Mouse (Mus musculus) heart, embryonic 16.5 days (tissue): ENCODE results near the gene Rgl2. TPM values are rescaled to one million over a fixed set of nuclear protein-coding genes. Genes with fewer than 3 reads are reported as not detected.
A peak's percentile ranks its signal among the peaks of the same experiment; 100 is the strongest.

Experiments
- ATAC-seq: fragments of 200-750 bp; cut with Nextera tagmentation; replicated peaks from 2 replicates; pipeline ENCODE4 v1.8.0; 2017; ENCODE audit warnings: moderate number of reproducible peaks; ENCODE audit not compliant: insufficient read depth, low FRiP score; ENCODE audit errors: extremely low read depth
- H3K27ac ChIP-seq: fragments of 300-500 bp; sonication (generic); 2 replicates; pipeline ENCODE4 v1.5.1; 2014; ENCODE audit warnings: mild to moderate bottlenecking, low read length, control low read depth, moderate library complexity
- H3K27me3 ChIP-seq: fragments of 300-500 bp; sonication (generic); 2 replicates; pipeline ENCODE4 v1.6.1; 2014; ENCODE audit warnings: low read length, mixed read lengths; ENCODE audit not compliant: control insufficient read depth, insufficient read depth
- H3K36me3 ChIP-seq: fragments of 300-500 bp; sonication (generic); 2 replicates; pipeline ENCODE4 v1.6.1; 2014; ENCODE audit not compliant: control insufficient read depth, insufficient read depth
- H3K4me1 ChIP-seq: fragments of 300-500 bp; sonication (generic); 2 replicates; pipeline ENCODE4 v1.6.1; 2014; ENCODE audit warnings: low read length, mixed read lengths; ENCODE audit not compliant: control insufficient read depth, insufficient read depth
- H3K4me2 ChIP-seq: fragments of 300-500 bp; sonication (generic); 2 replicates; pipeline ENCODE4 v1.6.1; 2014; ENCODE audit warnings: low read depth, mild to moderate bottlenecking, control low read depth, low read length
- H3K4me3 ChIP-seq: fragments of 300-500 bp; sonication (generic); 2 replicates; pipeline ENCODE4 v1.5.1; 2014; ENCODE audit warnings: mild to moderate bottlenecking, control low read depth, low read length
- H3K9ac ChIP-seq: fragments of 300-500 bp; sonication (generic); 2 replicates; pipeline ENCODE4 v1.6.1; 2014; ENCODE audit warnings: low read length, control low read depth
- H3K9me3 ChIP-seq: fragments of 300-500 bp; sonication (generic); replicated peaks from 2 replicates; pipeline ENCODE4 v1.6.1; 2016; ENCODE audit warnings: low read length; ENCODE audit not compliant: control insufficient read depth
- WGBS: fragments of 180-500 bp; shearing (Covaris S2); extraction: QIAGEN DNeasy Blood & Tissue Kit; methylation state at CpG from one replicate; pipeline ENCODE4 v1.1.7; 2014; 5-methylcytosine and 5-hydroxymethylcytosine counted together
- polyA plus RNA-seq: library from polyadenylated mRNA; unstranded; fragments of >200 nt; fragmentation: Nextera tagmentation; extraction: Ambion mirVana; gene quantifications from 2 replicates; pipeline ENCODE4 v1.2.1, GENCODE M21; 2015

The Rgl2 gene
- polyA plus RNA-seq, 1 experiment from 2014 or later, result 40.8 TPM

GRCm38 (mm10) chr17:33956336-33956735 is 27.0 kb downstream of the Rgl2 start:
- peak overlapping the region; percentile 78 for H3K4me2 ChIP-seq
- no peaks in the 10 kb centered on the region for H3K27me3 ChIP-seq
- peaks cover 42% of the 10 kb centered on the region for H3K36me3 ChIP-seq
- no peaks in the 10 kb centered on the region for H3K9me3 ChIP-seq
- 7% methylated on average over 10 of the region's 10 CpGs for WGBS
- ATAC-seq, result no peak
- peaks cover 39% of the 10 kb centered on the region for H3K4me1 ChIP-seq
- H3K9ac ChIP-seq, result peak overlapping the region; percentile 89
- H3K4me3 ChIP-seq, result peak overlapping the region; percentile 99
- H3K27ac ChIP-seq, result peak overlapping the region; percentile 95

GRCm38 (mm10) chr17:33957493-33957892 is 28.1 kb downstream of the Rgl2 start:
- H3K9me3 ChIP-seq, result no peaks in the 10 kb centered on the region
- no peak overlapping the region for H3K9ac ChIP-seq
- H3K36me3 ChIP-seq, result peaks cover 37% of the 10 kb centered on the region
- no peak overlapping the region for H3K27ac ChIP-seq
- H3K4me2 ChIP-seq, result no peak overlapping the region
- H3K27me3 ChIP-seq, result no peaks in the 10 kb centered on the region
- H3K4me1 ChIP-seq, result peaks cover 28% of the 10 kb centered on the region
- 85% methylated on average over 6 of the region's 6 CpGs for WGBS
- no peak for ATAC-seq
- no peak overlapping the region for H3K4me3 ChIP-seq

GRCm38 (mm10) chr17:33958451-33958850 is 29.1 kb downstream of the Rgl2 start:
- WGBS, result 92% methylated on average over 11 of the region's 11 CpGs
- Histone ChIP-seq H3K9ac (no peak overlapping the region), H3K27me3 (no peaks in the 10 kb centered on the region), H3K36me3 (peaks cover 37% of the 10 kb centered on the region), H3K4me2 (no peak overlapping the region), H3K9me3 (no peaks in the 10 kb centered on the region), H3K27ac (no peak overlapping the region), H3K4me3 (no peak overlapping the region), H3K4me1 (peaks cover 19% of the 10 kb centered on the region)
- ATAC-seq, result no peak

GRCm38 (mm10) chr17:33959135-33959534 is 29.8 kb downstream of the Rgl2 start:
- peaks cover 30% of the 10 kb centered on the region for H3K36me3 ChIP-seq
- WGBS, result 91% methylated on average over 13 of the region's 13 CpGs
- no peaks in the 10 kb centered on the region for H3K9me3 ChIP-seq
- H3K4me3 ChIP-seq, result no peak overlapping the region
- H3K27me3 ChIP-seq, result no peaks in the 10 kb centered on the region
- no peak overlapping the region for H3K27ac ChIP-seq
- no peak for ATAC-seq
- H3K4me2 ChIP-seq, result no peak overlapping the region
- H3K4me1 ChIP-seq, result peaks cover 12% of the 10 kb centered on the region
- H3K9ac ChIP-seq, result no peak overlapping the region

- ATAC-seq, result no peak
- peaks cover 27% of the 10 kb centered on the region for H3K36me3 ChIP-seq
- H3K4me2 ChIP-seq, result no peak overlapping the region
- WGBS, result 89% methylated on average over 15 of the region's 15 CpGs
- no peak overlapping the region for H3K27ac ChIP-seq
- peaks cover 6% of the 10 kb centered on the region for H3K4me1 ChIP-seq
- no peaks in the 10 kb centered on the region for H3K9me3 ChIP-seq
- no peak overlapping the region for H3K4me3 ChIP-seq
- H3K27me3 ChIP-seq, result no peaks in the 10 kb centered on the region
- H3K9ac ChIP-seq, result no peak overlapping the region
These were observed 30.6 kb downstream of the Rgl2 start for GRCm38 (mm10) chr17:33959948-33960347.

GRCm38 (mm10) chr17:33962876-33963275 is 33.5 kb downstream of the Rgl2 start:
- H3K4me1 ChIP-seq, result no peaks in the 10 kb centered on the region
- no peak overlapping the region for H3K4me2 ChIP-seq
- no peak overlapping the region for H3K9ac ChIP-seq
- H3K27ac ChIP-seq, result no peak overlapping the region
- H3K9me3 ChIP-seq, result no peaks in the 10 kb centered on the region
- H3K27me3 ChIP-seq, result no peaks in the 10 kb centered on the region
- H3K4me3 ChIP-seq, result no peak overlapping the region
- peaks cover 27% of the 10 kb centered on the region for H3K36me3 ChIP-seq
- no peak for ATAC-seq
- 85% methylated on average over 7 of the region's 7 CpGs for WGBS

GRCm38 (mm10) chr17:33965082-33965845 is 35.9 kb downstream of the Rgl2 start:
- no peaks in the 10 kb centered on the region for H3K27me3 ChIP-seq
- H3K4me1 ChIP-seq, result no peaks in the 10 kb centered on the region
- WGBS, result 90% methylated on average over 17 of the region's 17 CpGs
- no peak overlapping the region for H3K4me3 ChIP-seq
- H3K9me3 ChIP-seq, result peaks cover 7% of the 10 kb centered on the region
- ATAC-seq, result no peak
- H3K36me3 ChIP-seq, result peaks cover 15% of the 10 kb centered on the region; the same call in 1 of the 2 replicates
- no peak overlapping the region for H3K9ac ChIP-seq
- no peak overlapping the region for H3K4me2 ChIP-seq
- H3K27ac ChIP-seq, result no peak overlapping the region

GRCm38 (mm10) chr17:33965846-33966550 is 36.7 kb downstream of the Rgl2 start:
- Histone ChIP-seq H3K27me3 (no peaks in the 10 kb centered on the region), H3K4me2 (no peak overlapping the region), H3K4me3 (no peak overlapping the region), H3K9ac (no peak overlapping the region), H3K36me3 (peaks cover 12% of the 10 kb centered on the region; the same call in 1 of the 2 replicates), H3K4me1 (no peaks in the 10 kb centered on the region), H3K9me3 (peaks cover 8% of the 10 kb centered on the region), H3K27ac (no peak overlapping the region)
- 85% methylated on average over 16 of the region's 16 CpGs for whole genome bisulfite sequencing
- ATAC-seq, result no peak

- no peak overlapping the region for H3K4me2 ChIP-seq
- H3K4me1 ChIP-seq, result no peaks in the 10 kb centered on the region
- no peaks in the 10 kb centered on the region for H3K36me3 ChIP-seq
- 3% methylated on average over 9 of the region's 9 CpGs for WGBS
- no peak overlapping the region for H3K9ac ChIP-seq
- H3K27ac ChIP-seq, result no peak overlapping the region
- no peak overlapping the region for H3K4me3 ChIP-seq
- H3K27me3 ChIP-seq, result no peaks in the 10 kb centered on the region
- ATAC-seq, result peak; percentile 70
- H3K9me3 ChIP-seq, result peaks cover 8% of the 10 kb centered on the region
These were observed 39.1 kb downstream of the Rgl2 start for GRCm38 (mm10) chr17:33968489-33968888.
